Mouse (Mus musculus): ENCODE measurements around the gene Hdac4.
A peak's percentile ranks its signal among the peaks of the same experiment; 100 is the strongest.

The Hdac4 gene

DNA sequence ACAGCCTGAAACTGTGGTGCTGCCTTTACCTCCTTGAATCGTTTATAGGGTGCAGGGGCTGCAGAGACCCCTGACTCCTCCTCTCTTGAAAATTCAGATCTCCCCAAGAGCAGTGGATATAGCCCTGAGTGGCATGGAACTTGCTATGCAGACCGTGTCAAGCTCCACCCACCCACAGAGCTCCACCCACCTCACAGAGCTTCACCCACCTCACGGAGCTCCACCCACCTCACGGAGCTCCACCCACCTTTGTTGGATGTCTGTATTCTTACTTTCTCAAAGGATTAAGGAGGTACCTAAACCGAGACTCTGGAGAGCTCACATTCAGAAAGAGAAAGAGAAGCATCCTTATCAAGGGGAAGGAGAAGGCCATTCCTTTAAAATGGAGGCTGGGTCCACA, 279.5 kb downstream of the Hdac4 start:
- no peak for DNase-seq

GRCm38 (mm10) chr1:91914648-91915047, 280.9 kb downstream of the Hdac4 start:
- peak; percentile 92 for DNase-seq

GRCm38 (mm10) chr1:91913850-91914249, 281.6 kb downstream of the Hdac4 start:
- DNase-seq, result peak; percentile 92

- DNase-seq, result peak; percentile 90
Measured at GRCm38 (mm10) chr1:91912227-91913119, 283.0 kb downstream of the Hdac4 start.

- peak; percentile 88 for DNase-seq
Measured at GRCm38 (mm10) chr1:91905268-91905667, 290.2 kb downstream of the Hdac4 start.

GRCm38 (mm10) chr1:91903241-91903981, 292.1 kb downstream of the Hdac4 start:
- DNase-seq, result peak; percentile 92

DNA sequence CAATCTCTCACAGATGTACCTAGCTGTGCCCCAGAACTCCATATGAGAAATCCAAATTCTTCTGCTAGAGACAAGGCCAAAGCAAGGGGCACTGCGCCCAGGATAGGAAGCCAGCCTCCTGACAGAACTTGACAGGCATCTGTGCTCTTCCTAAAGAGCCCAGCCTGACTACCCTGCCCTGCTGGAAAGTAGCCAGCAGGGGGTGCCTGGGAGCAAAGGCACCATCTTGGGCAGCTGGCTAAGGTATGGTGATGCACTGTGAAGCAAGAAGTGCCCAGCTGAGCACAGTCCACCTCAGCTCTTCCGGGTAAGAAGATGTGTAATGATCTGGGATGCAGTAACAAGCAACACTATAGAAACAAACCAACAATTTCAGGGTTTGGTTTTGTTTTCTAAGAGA, 298.4 kb downstream of the Hdac4 start:
- DNase-seq, result no peak

GRCm38 (mm10) chr1:91894286-91894685, 301.2 kb downstream of the Hdac4 start:
- DNase-seq, result no peak

- DNase-seq, result no peak
Measured at GRCm38 (mm10) chr1:91893598-91893997, 301.9 kb downstream of the Hdac4 start.

- DNase-seq, result no peak
Measured at GRCm38 (mm10) chr1:91883115-91883514, 312.4 kb downstream of the Hdac4 start.

DNA sequence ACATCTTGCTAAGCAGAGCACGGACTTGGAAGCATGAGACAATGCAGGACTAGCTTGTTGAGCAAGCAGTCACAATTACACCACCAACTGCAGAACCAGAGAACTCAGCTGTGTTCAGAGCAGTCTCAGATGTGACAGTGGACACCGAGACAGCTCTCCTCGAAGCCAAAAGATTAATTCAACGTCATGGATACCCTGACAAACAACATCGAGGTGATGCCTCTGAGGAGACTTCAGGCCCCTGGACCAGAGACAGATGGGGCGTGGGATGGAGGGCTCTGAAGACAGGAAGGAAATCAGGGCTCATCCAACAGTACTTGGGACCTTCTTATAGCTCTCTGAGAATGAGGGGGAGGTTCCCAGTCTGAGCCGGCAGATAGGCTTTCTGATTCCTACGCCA, 314.6 kb downstream of the Hdac4 start:
- no peak for DNase-seq

GRCm38 (mm10) chr1:91880156-91880555, 315.3 kb downstream of the Hdac4 start:
- DNase-seq, result no peak
